Mouse (Mus musculus): ENCODE results near the gene Ciao2a. TPM values are rescaled to one million over a fixed set of nuclear protein-coding genes. Genes with fewer than 3 reads are reported as not detected.

Gene Ciao2a
- 107 and 115 TPM in 2 replicates for polyA plus RNA-seq (2016; fragmentation: Nextera tagmentation; extraction: Ambion mirVana)

- H3K27me3 ChIP-seq (replicated peaks) = no peaks in the 10 kb centered on the region
- WGBS = 1% methylated on average over 34 of the region's 34 CpGs
- peaks cover 22% of the 10 kb centered on the region for H3K4me1 ChIP-seq
Observed at GRCm38 (mm10) chr9:66126456-66127192, at the start of gene Ciao2a, which contains the start of gene Snx1. Gene Ciao2a, plus strand, starts transcription at chr9:66126611. Gene Snx1, minus strand, starts transcription at chr9:66126587.

GRCm38 (mm10) chr9:66078072-66078471 lies 48.3 kb upstream of the Ciao2a start:
- H3K36me3 ChIP-seq = no peaks in the 10 kb centered on the region
- WGBS = 61% methylated on average over 3 of the region's 3 CpGs
- peaks cover 6% of the 10 kb centered on the region; the same call in 1 of the 2 replicates for H3K4me1 ChIP-seq
- 0 out of 2 replicates have a peak overlapping the region, but pooled peaks have one; percentile 21 for H3K9ac ChIP-seq
- ATAC-seq (ENCODE audit: low FRiP score, low read depth) = no peak
- H3K4me3 ChIP-seq = no peak overlapping the region
- peak overlapping the region; percentile 39 for H3K4me2 ChIP-seq (replicated peaks)
- 0 out of 2 replicates have a peak, but pooled peaks cover 4% of the 10 kb centered on the region for H3K9me3 ChIP-seq
- H3K27ac ChIP-seq = no peak overlapping the region
- no peaks in the 10 kb centered on the region; the same call in 1 of the 2 replicates for H3K27me3 ChIP-seq (replicated peaks)

More at GRCm38 (mm10) chr9:66126456-66127192, at the start of gene Ciao2a, which contains the start of gene Snx1:
- H3K36me3 ChIP-seq = no peaks in the 10 kb centered on the region
- peak within 1 kb of the TSS; percentile 69 for H3K9ac ChIP-seq
- peak within 1 kb of the TSS; percentile 58 for H3K4me3 ChIP-seq
- H3K27ac ChIP-seq = no peak within 1 kb of the TSS
- peak within 1 kb of the TSS; percentile 85 for H3K4me2 ChIP-seq (replicated peaks)
- peak; percentile 41 for ATAC-seq (ENCODE audit: low FRiP score, low read depth)
- no peaks in the 10 kb centered on the region for H3K9me3 ChIP-seq

- H3K27me3 ChIP-seq (replicated peaks) = no peaks in the 10 kb centered on the region; the same call in 1 of the 2 replicates
- H3K4me3 ChIP-seq = no peak overlapping the region
- no peak overlapping the region for H3K27ac ChIP-seq
- 11% methylated on average over 14 of the region's 14 CpGs for WGBS
- H3K4me2 ChIP-seq (replicated peaks) = peak overlapping the region; percentile 39
- 0 out of 2 replicates have a peak, but pooled peaks cover 4% of the 10 kb centered on the region for H3K9me3 ChIP-seq
- H3K36me3 ChIP-seq = no peaks in the 10 kb centered on the region
- H3K9ac ChIP-seq = 0 out of 2 replicates have a peak overlapping the region, but pooled peaks have one; percentile 21
- peaks cover 6% of the 10 kb centered on the region; the same call in 1 of the 2 replicates for H3K4me1 ChIP-seq
- ATAC-seq (ENCODE audit: low FRiP score, low read depth) = no peak
Observed at GRCm38 (mm10) chr9:66078493-66078892, 47.9 kb upstream of the Ciao2a start.

GRCm38 (mm10) chr9:66080804-66081459 lies 45.5 kb upstream of the Ciao2a start:
- H3K4me2 ChIP-seq (replicated peaks) = no peak overlapping the region
- no peak for ATAC-seq (ENCODE audit: low FRiP score, low read depth)
- peaks cover under 1% of the 10 kb centered on the region; the same call in 1 of the 2 replicates for H3K36me3 ChIP-seq
- no peaks in the 10 kb centered on the region for H3K9me3 ChIP-seq
- H3K4me3 ChIP-seq = no peak overlapping the region
- no peak overlapping the region for H3K9ac ChIP-seq
- H3K4me1 ChIP-seq = peaks cover 6% of the 10 kb centered on the region; the same call in 1 of the 2 replicates
- H3K27ac ChIP-seq = no peak overlapping the region
- no peaks in the 10 kb centered on the region for H3K27me3 ChIP-seq (replicated peaks)
- WGBS = 60% methylated on average over 3 of the region's 3 CpGs

DNA sequence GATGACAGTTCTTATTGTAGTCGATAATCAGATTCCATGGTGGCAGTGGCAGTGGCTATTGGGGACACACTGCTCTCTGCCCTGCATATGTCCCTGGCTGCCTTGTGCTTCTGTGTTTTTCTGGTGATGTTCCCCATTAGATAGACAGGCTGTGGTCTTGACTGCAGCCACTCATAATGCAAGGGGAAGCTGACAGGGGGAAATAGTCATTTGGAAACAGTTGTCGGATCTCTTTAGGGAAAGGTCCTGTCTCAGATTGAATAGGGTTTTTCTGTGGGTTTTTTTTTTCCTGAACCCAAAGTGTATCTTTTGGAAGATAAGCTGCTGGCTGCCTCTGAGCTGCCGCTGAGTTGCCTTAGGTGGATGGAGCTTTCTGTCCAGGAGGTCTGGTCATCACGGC lies 44.4 kb upstream of the Ciao2a start:
- no peak overlapping the region for H3K4me3 ChIP-seq
- H3K27ac ChIP-seq = no peak overlapping the region
- H3K4me2 ChIP-seq (replicated peaks) = no peak overlapping the region
- ATAC-seq (ENCODE audit: low FRiP score, low read depth) = no peak
- H3K36me3 ChIP-seq = peaks cover 9% of the 10 kb centered on the region
- H3K27me3 ChIP-seq (replicated peaks) = no peaks in the 10 kb centered on the region
- no peak overlapping the region for H3K9ac ChIP-seq
- no peaks in the 10 kb centered on the region for H3K9me3 ChIP-seq
- H3K4me1 ChIP-seq = peaks cover 6% of the 10 kb centered on the region; the same call in 1 of the 2 replicates
- 92% methylated on average over 4 of the region's 4 CpGs for WGBS

DNA sequence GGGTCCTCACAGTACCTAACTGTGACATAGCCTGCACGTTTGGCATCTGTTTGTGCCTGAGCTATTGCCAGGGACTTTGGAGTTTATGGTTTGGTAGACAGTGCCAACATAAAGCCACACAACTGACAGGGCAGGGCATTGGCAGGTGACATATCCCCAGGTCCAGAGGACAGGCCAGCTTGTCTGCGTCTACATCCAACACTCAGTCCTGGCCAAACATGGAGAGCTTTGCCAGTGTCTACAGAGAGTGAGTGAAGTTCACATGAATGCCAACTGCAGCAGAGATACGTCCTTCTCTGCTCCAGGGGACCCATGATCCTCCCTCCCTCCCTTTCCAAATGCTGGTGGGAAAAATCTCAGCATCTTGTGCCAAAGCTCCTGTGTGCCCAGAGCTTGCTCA lies 42.2 kb upstream of the Ciao2a start:
- H3K9me3 ChIP-seq = no peaks in the 10 kb centered on the region
- no peak overlapping the region for H3K27ac ChIP-seq
- no peak overlapping the region for H3K4me3 ChIP-seq
- H3K4me2 ChIP-seq (replicated peaks) = no peak overlapping the region
- no peak overlapping the region for H3K9ac ChIP-seq
- no peaks in the 10 kb centered on the region for H3K4me1 ChIP-seq
- peaks cover 30% of the 10 kb centered on the region for H3K36me3 ChIP-seq
- WGBS = 96% methylated on average over 3 of the region's 3 CpGs
- ATAC-seq (ENCODE audit: low FRiP score, low read depth) = no peak
- no peaks in the 10 kb centered on the region for H3K27me3 ChIP-seq (replicated peaks)

- H3K27ac ChIP-seq = no peak overlapping the region
- 97% methylated on average over 7 of the region's 7 CpGs for WGBS
- no peak overlapping the region for H3K4me2 ChIP-seq (replicated peaks)
- no peak overlapping the region for H3K9ac ChIP-seq
- no peaks in the 10 kb centered on the region for H3K9me3 ChIP-seq
- peaks cover 56% of the 10 kb centered on the region for H3K36me3 ChIP-seq
- no peaks in the 10 kb centered on the region for H3K4me1 ChIP-seq
- no peak overlapping the region for H3K4me3 ChIP-seq
- no peaks in the 10 kb centered on the region for H3K27me3 ChIP-seq (replicated peaks)
- ATAC-seq (ENCODE audit: low FRiP score, low read depth) = no peak
Observed at GRCm38 (mm10) chr9:66087062-66087461, 39.3 kb upstream of the Ciao2a start.

DNA sequence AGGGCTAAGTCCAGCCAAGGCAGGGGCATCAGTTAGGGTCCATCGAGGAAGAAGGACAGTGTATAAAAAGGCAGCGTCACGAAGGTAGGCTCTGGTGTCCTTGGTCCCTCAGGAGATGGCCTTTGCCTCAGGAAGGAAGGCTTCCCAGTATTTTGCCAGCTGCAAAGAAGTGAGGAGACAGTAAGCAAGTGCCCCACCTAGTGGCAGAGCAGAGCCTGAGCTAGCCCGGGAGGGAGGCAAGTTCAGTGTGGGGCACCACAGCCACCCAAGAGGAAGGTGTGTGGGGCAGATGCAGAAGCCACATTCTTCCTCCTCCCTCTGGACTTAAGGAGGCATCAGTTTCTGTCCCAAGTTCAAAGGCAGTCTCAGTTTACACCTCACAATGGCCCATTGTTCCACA lies 38.0 kb upstream of the Ciao2a start:
- no peak for ATAC-seq (ENCODE audit: low FRiP score, low read depth)
- no peaks in the 10 kb centered on the region for H3K27me3 ChIP-seq (replicated peaks)
- no peaks in the 10 kb centered on the region for H3K4me1 ChIP-seq
- no peak overlapping the region for H3K9ac ChIP-seq
- no peak overlapping the region for H3K27ac ChIP-seq
- no peaks in the 10 kb centered on the region for H3K9me3 ChIP-seq
- no peak overlapping the region for H3K4me2 ChIP-seq (replicated peaks)
- H3K36me3 ChIP-seq = peaks cover 70% of the 10 kb centered on the region
- WGBS = 55% methylated on average over 4 of the region's 4 CpGs
- no peak overlapping the region for H3K4me3 ChIP-seq

DNA sequence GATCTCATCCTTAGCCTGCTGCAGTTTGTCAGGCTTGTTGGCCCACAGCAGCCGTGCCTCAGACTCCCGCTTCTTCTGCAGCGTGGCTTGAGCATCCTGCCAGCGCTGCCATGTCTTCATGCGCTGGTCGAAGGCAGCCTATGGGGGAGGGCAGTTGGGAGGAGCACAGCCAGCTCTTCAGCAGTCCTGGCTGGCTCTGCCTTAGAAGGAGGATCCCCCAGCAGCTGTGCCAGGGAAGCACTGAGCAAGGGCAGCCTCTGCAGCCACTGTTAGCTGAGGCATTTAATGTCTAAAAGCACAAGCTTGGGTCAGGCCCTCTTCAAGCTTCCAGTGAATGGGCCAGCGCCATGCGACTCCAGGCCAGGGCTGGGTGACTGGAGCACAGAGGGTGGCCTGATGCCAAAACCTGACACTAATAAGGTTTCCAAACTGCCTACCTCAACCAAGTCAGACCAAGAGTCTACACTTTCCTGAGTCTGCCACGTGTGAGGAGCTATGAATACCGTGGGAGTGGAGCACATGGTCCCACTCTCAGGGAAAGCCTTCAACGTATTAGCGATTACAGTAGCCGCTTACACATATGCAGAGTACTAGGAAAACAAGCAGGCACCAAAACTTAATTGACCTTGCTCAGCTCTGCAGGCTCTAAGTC lies 35.7 kb upstream of the Ciao2a start:
- H3K27me3 ChIP-seq (replicated peaks) = no peaks in the 10 kb centered on the region
- H3K27ac ChIP-seq = no peak overlapping the region
- H3K4me2 ChIP-seq (replicated peaks) = no peak overlapping the region
- peaks cover 91% of the 10 kb centered on the region for H3K36me3 ChIP-seq
- no peak for ATAC-seq (ENCODE audit: low FRiP score, low read depth)
- no peaks in the 10 kb centered on the region for H3K4me1 ChIP-seq
- no peak overlapping the region for H3K4me3 ChIP-seq
- H3K9ac ChIP-seq = no peak overlapping the region
- H3K9me3 ChIP-seq = no peaks in the 10 kb centered on the region
- 92% methylated on average over 13 of the region's 13 CpGs for WGBS

GRCm38 (mm10) chr9:66091327-66092231 lies 34.8 kb upstream of the Ciao2a start:
- H3K4me1 ChIP-seq = no peaks in the 10 kb centered on the region
- peaks cover 91% of the 10 kb centered on the region for H3K36me3 ChIP-seq
- H3K9ac ChIP-seq = no peak overlapping the region
- H3K27ac ChIP-seq = no peak overlapping the region
- ATAC-seq (ENCODE audit: low FRiP score, low read depth) = no peak
- no peaks in the 10 kb centered on the region for H3K27me3 ChIP-seq (replicated peaks)
- no peak overlapping the region for H3K4me2 ChIP-seq (replicated peaks)
- WGBS = 84% methylated on average over 6 of the region's 6 CpGs
- no peaks in the 10 kb centered on the region for H3K9me3 ChIP-seq
- no peak overlapping the region for H3K4me3 ChIP-seq

GRCm38 (mm10) chr9:66092664-66093063 lies 33.7 kb upstream of the Ciao2a start:
- WGBS = 83% methylated on average over 2 of the region's 2 CpGs
- H3K4me2 ChIP-seq (replicated peaks) = no peak overlapping the region
- no peaks in the 10 kb centered on the region for H3K4me1 ChIP-seq
- no peak overlapping the region for H3K9ac ChIP-seq
- ATAC-seq (ENCODE audit: low FRiP score, low read depth) = no peak
- H3K27ac ChIP-seq = no peak overlapping the region
- H3K4me3 ChIP-seq = no peak overlapping the region
- H3K9me3 ChIP-seq = no peaks in the 10 kb centered on the region
- peaks cover 91% of the 10 kb centered on the region for H3K36me3 ChIP-seq
- no peaks in the 10 kb centered on the region for H3K27me3 ChIP-seq (replicated peaks)
